Mouse (Mus musculus) retina, postnatal 1 day (tissue): ENCODE results near the gene Gm5640.
"Not testable (repeated sequence)": the region's sequence is repeated elsewhere in the genome, so short reads cannot be mapped to it uniquely, and the experiment has no call there.

ENCODE experiments used
- DNase-seq: peaks from one replicate; pipeline ENCODE4 v3.0.0-alpha.2; 2012

Gene Gm5640

DNA sequence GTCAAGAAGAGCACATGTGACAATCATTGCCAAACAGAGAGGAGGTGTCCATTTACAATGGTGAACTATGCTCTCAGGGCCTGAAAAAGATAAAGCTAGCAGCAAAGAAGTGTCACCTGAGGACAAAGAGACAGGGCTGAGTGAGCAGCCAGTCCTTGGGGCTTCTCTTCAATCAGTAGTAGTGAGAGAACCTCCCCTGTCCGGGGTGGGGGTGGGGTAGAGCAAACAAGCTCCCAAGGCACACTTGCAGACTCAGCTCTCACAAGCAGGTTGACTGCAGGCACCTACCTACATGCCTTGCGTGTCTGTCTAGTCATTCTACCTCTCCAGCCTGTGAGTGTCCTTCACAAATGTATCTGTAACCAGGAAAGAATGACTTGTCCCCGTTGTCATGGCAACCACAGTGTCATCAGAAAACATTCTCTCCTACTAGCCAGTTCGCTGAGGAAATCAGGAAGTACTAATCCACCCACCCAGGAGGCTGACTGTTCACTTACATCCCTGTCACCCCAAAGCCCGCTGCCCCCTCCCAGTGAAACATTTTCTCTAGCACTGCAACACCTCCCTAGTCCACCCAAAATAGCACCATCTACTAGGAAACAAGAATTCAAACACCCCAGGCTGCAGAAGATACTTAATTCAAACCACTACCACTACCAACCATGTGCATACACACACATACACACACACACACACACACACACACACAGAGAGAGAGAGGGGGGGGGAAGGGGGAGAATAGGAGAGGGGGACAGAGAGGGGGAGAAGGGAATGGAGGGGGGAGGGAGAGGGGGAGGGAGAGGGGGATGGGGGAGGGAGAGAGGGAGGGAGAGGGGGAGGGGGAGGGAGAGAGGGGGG, at the start of gene Gm5640:
Gene Gm5640 (minus strand): TSS at position 170 of the 858 bp plus-strand sequence.
- DNase-seq: not testable (repeated sequence)

DNA sequence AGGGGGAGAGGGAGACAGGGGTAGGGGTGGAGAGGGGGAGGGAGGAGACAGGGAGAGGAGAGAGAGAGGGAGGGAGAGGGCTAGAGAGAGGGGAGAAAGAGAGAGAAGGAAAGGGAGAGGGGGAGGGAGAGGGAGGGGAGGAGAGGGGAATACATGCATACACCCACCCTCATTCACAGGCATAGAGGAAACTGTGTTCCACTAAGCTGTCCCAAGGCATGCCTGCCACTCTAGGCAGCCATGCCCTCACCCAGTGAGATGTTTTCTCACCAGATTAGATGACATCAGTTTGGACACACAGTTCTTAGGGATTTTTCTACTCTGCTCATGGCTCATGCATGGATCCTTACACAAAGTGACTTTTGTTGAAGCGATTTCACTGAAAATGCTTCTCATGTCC, 958 bp upstream of the Gm5640 start:
- not testable (repeated sequence) for DNase-seq

DNA sequence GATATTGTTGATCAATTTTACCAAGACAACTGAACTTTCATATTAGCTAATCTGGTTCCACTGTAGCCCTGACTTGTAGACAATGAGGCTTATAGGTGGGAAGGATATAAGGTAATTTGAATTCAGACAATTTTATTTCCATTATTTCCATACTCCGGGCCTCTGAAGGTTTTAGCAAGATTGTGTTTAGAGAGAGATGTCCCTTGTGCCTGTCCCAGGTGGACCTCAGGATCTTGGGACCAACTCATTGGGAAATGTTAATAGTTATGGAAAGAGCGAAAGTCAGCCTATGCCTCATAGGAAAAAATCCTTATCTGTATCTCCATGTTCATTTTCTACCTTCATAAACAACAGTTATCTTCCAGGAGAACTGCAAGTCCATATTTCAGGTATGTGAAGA, 53.1 kb downstream of the Gm5640 start, which contains the start of gene Olfr1325:
Gene Olfr1325 (plus strand): TSS at position 301 of the 400 bp plus-strand sequence.
- DNase-seq: no peak
